Mouse (Mus musculus) erythroblast, adult 5-6 weeks (primary cell): ENCODE data around the gene R3hdm2. TPM values are rescaled to one million over a fixed set of nuclear protein-coding genes. Genes with fewer than 3 reads are reported as not detected.

Experiments used
- ATAC-seq: replicated peaks from 2 replicates; pipeline ENCODE4 v1.8.0; 2016; ENCODE audit warnings: moderate number of reproducible peaks, mild to moderate bottlenecking, moderate TSS enrichment, inconsistent platforms; ENCODE audit not compliant: poor library complexity, low FRiP score, severe bottlenecking
- total RNA-seq, 2 experiments: library from RNA; stranded (forward) in 1 of 2; stranded (reverse) in 1 of 2; fragments of 150-400 nt in 1 of 2; fragments of 200-764, 138-1000 nt in 1 of 2; gene quantifications; 2 replicates each; pipeline versions ENCODE4 v1.2.3 to v1.2.4; 2015 to 2017; ENCODE audit warnings: low replicate concordance in 2 of 2

Gene R3hdm2
- total RNA-seq (2015; ENCODE audit: low replicate concordance) (25.7 and 34.9 TPM in 2 replicates), total RNA-seq (2017; ENCODE audit: low replicate concordance) (17.7 and 18.3 TPM in 2 replicates)

DNA sequence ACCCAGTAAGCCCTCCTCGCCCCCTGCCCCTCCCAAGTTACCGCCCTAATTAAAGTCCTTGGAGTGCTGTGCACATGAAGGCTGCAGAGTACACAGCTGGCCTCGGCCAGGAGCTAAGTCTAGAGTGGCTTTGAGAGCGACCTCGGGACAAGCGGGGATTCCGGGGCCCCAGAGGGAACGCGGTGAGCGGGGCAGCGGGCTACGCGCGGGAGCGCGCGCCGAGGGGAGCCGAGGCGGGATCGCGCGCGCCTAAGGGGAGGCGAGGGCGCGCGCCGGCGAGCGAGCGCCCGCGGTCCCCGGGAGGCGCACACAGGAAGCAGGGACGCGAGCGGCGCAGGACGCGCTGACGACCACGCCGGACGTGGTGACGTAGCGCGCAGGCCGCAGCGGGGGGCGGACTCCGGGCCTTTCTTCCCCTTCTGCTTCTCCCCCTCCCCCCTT, at the start of gene R3hdm2:
Gene R3hdm2, plus strand, starts transcription at position 77 of the 441 bp plus-strand sequence.
- ATAC-seq, result peak; percentile 96

DNA sequence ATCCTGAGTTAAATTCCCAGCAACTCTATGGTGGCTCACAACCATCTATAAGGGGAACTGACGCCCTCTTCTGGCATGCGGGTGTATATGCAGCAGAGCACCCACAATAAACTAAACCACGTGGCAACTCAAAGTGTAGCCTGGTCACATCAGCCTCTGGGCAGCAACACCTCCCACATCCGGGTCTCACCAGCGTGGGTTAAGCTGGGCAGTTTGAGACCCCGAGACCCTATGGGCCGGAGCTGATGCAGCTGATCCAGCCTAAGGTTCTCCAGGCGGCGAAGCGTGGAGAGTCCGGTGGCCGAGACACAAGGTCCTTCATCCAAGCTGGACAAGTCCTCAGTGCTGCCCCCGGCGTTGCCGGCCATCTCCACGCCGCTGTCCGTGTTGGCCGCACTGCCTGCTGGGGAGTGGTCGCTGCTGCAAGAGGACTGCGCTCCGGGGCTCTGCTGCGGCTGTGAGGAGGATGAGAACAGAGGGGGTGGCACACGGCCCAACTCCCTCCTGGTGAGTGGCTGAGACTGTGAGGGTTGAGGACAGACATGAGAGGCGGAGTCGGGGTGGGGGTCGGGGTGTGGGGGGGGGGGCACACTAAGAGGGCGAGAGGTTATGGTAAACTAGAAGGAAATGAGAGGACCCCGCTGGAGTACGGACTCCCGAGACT, 47.8 kb upstream of the R3hdm2 start:
- no peak for ATAC-seq

DNA sequence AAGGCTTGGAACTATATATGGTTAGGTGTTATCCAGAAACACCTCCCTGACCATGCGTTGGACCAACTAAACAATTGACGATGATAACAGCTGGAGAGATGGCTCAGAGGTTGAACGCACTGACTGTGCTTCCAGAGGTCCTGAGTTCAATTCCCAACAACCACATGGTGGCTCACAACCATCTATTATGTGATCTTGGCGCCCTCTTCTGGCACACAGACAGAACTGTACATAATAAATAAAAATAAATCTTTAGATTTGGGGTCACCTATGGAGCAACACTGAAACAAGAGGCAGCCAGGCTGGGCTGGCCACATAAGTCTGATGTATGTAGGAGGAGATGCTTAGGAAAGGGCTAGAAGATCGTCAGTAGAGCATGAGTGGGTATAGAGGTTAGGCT, 47.0 kb upstream of the R3hdm2 start:
- no peak for ATAC-seq

DNA sequence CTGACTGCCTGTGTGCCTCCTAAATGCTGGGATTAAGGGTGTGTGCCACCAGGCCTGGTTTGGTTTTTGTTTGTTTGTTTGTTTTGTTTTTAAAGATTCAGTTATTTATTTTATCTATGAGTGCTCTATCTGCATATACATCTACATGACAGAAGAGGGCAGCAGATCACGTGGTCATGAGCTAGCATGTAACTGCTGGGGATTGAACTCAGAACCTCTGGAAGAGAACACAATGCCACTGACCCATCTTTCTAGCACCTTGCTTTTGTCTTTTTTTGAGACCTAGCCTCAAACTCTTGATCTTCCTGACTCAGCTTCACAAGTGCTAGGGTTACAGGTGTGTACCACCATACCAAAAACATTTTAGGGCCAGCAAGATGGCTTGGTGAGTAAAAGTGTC, 44.9 kb upstream of the R3hdm2 start:
- no peak for ATAC-seq

DNA sequence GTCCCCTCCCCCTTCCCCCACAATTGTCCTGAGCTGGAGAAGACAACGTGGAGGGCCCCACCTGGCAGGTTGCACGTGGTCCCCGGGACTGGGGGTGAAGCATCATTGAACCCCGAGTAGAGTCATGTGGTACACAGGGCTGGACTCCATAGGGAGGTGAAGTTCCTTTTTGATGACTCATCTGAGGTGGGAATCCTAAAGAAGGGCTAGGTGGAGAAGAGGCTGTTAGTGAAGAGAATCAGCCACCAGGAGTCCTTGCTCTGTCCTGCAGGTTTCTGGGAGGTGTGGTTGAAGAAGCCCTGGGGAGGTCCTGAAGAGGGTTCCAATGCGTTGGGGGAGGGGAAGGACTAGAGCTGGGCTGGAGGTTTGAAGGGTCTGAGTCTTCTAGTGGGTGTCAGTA, 43.2 kb upstream of the R3hdm2 start:
- no peak for ATAC-seq

DNA sequence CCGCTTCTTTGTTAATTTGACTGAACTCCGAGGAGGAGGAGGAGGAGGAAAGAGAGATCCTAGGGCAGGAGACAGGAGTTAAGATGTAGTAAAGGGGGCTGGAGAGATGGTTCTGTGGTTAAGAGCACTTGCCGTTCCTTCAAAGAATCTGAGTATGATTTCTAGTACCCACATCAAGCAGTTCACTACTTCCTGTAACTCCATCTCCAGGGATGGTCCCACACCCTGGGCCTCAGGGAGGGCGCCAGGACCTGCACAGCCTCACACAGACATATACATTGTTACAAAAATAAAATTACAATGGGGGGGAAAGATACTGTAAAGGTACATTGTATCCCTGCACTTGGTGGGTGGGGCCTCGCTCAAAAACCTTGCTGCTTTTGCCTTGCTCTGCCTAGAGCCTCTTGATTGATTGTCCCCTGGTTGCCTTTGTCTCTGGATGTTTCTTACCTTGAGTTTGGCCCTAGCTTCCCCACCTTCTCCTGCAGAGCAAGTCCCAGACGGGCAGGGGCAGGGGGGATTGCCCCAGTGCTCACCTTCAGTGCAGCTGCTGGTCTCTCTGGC, 42.5 kb upstream of the R3hdm2 start:
- no peak for ATAC-seq

DNA sequence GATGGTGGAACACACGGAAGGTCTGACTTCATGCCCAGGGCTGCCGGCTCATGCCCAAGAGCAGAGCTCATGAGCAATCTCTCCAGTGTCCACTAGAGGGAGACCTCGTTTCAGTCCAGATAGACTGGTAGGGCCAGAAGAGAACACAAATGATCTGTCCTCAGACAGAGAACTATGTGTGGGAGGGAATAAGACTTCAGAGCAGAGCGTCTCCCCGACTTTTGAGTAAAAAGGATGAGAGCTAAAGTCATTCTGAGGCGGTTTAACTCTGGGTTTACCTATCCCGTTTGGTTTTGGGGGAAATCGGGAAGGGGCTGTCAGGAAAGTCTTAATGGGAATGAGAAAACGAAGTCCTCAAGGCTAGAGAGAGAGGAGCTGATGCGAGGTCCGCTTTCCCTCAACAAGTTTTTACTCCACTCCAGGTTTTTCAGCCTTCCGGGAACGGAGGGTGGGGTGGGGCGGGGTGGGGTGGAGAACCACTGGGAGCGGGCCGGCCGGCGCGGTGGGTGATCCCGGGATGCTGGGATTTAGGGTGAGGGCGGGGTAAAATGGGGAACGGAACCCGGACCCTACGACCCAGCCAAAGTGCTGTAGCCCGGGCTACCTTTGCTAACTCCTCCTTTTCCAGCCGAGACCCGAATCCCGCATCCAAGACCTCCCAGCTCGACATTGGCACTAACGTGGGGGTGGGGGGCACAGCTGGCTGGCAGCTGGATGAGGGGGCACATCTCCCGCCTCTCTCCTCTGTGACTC, 41.0 kb upstream of the R3hdm2 start:
- ATAC-seq, result peak; percentile 84

DNA sequence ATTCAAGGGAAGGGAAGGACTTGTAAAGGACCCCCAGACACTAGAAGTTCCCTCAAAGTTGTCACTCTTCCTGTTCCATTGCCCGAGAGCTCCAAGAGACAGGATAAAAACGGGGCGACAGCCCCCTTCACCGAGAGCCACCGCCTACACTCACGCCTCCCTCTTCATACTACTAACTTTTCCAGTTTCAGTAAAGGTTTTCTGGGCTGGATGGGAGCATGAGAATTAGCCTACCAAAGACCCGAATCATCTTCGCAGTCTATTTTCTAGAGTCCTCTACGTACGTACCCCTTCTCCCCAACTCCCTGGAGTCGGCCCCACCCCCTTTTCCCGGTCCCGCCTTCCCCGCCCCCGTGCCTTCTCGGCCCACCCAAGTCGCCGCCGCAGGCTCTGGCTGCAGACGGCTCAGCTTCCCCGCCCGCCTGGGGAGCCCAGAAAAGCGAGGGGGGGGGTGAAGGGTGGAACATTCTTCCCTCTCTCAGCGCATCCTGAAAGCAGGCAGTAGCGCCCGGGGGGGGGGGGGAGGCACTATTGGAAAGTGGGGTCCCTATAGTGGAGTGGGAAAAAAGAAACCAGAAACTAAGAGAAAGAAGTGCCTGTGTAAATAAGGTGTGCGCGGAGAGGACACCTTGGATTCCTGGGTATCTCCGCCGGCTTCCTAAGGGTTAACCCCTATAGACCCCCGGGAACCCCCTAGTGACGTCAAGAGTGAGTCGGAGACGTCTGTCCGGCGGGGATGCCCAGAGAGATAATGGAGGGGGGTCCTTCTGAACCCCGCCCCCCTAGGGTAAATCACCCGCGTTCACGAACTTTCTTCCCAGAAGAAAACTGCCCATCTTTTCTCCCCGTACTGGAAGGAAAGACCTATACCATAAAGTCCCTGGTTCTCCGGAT, 40.2 kb upstream of the R3hdm2 start:
- ATAC-seq, result no peak

DNA sequence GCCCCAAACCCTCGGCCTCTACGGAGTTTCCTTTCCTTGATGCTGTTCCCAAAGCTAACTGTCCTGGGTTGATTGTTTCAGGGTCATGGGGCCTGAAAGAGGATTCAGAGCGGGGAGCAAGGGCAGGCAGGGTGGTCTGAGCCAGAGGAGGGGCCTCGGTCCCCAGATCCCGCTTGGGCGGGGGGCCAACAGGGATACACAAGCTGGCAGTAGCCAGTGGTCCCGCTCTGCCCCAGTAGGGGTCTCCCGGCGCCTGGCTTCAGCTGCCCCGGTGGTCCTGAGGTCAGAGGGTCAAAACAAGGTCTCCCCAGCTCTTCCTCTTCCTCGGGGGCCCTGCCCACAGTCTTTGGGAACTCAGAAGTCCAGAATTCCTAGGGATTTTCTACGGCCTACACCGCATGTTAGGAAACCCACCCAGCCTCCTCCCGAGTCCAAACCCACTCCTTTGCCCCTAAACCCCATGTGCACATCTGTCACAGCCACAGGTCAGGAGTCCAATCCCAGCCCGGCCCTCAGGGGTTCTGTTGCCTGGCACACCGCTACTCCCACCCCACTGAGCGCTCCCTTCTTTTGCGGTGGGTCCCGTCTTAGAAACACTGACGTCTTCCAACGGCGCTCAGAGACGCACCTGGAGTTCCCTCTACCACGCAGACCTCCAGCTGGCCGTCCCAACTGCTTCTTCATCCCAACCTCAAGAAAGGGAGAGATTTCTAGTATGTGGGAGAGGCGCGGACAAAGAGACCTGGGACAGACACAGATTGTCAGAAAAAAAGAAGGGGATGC, 39.4 kb upstream of the R3hdm2 start:
- ATAC-seq, result no peak

DNA sequence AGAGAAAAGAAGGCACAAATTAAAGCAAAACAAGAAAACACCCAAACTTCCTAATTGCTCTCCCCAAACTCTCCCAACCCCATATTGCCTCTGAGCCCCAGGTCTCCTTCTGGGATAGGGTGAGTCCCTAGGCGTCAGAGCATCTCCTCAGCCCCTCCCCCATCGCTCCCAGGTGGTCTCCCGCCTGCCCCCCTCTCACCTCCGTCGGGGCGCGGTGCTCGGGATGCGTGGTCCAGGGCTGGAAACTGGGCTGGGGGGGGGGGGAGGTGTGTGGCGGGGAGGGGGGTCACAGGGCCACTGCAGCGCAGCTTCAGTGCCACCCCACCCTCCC, 38.8 kb upstream of the R3hdm2 start:
- ATAC-seq, result no peak

DNA sequence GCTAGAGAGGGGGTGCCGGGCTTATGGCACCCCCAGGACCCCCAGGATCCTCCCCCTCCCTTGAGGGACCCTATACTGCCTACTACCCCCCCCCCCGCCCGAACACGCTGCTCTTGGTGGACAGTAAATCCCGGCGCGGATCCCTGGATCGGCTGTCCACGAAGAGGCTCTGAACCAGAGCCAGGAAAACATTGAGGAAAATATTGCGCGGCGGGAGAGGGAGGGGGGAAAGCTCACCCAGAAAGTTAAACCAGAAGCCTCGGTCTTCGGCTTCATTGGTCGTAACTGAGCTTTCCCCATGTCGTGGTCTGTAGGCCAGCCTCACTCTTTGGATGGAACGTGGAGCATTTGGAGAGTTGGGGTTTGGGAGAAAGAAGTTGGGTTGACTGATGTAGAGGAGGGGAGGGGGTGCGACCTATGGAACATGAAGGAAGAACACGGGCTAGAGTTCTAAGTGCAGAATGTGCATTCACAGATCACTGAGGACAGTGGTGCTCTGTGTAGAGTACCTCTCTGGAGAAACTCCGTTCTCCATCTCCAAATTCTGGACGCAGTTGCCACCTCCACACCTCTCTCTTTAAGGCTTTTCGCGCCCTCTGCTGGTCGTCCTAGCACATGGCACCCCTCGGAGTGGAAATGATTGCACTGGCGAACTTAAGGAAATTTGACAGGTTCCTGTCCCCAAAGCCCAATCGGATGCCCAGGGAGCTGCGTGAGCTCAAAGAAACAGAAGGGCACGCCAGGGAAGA, 38.1 kb upstream of the R3hdm2 start, which contains the start of gene Gli1:
Gene Gli1, minus strand, starts transcription at position 84 of the 749 bp plus-strand sequence.
- ATAC-seq, result peak; percentile 74

DNA sequence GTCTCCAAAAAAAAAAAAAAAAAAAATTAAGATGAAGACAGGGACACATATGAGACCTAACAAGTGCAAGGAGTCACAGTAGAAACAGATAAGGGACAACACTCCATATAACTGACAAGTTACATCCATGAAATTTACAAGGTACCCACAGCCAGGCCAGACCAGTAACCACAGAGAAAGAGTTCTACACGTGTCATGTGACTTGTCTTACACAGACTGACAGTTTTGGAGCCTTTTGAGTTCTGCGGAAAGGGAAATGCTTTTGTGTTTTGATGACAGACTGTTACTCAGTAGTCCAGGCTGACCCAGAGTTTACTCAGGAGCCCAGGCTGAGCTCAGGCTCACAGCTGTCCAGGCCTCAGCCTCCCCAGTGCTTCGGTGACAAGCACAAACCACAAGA, 37.1 kb upstream of the R3hdm2 start:
- ATAC-seq, result no peak

DNA sequence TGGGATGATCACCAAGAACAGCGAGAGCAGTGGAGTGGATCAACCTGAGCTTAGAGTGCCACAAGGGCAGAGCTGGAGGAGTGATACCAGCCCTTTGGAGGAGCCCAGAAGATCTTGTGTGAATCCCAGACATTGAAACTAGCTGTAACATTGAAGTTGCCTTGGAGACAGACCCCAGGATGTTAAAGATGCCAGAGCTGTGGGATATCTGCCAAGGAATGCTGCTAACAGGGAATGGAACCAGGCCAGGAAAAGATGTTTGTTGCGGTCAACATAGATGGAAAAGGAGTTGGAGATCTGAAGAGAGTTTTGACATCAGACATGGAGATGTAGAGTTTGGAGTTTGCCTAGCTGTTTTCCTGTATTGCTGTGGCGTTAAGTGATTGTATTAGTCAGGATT, 34.0 kb upstream of the R3hdm2 start:
- no peak for ATAC-seq

DNA sequence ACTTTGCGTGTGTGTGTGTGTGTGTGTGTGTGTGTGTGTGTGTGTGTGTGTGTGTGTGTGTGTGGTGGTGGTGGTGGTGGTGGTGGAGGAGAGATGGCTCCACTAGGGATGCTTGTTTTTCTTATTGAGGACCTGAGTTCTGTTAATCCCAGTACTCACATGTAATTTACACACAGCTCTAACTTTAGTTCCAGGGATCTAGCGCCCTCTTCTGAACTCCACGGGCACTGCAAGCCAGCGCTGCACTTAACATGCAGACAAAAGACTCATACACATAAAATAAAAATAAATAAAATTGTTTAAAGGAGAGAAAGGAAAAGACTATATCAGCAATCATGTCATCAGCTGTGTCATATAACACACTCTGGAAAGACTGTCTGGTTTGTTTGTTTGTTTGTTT, 31.2 kb upstream of the R3hdm2 start:
- ATAC-seq, result no peak

DNA sequence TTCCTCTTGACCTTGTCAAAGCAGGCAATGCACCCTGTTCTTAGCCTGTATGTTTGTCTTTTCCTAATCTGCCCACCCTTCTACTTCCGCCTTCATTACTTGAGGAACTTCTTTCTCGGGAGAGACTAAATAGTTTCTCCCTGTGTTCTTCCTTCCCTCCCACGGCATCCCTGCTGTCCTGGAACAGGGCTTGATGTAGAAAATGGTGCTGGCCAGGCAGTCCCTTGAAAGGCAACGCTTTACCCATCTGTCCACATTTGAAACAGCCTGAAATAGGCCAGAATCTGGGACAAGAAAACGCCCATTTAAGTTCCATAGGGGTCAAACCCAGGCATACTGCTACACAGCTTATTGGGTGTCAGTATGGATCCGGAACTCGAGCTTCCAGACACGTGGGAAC, 30.3 kb upstream of the R3hdm2 start:
- no peak for ATAC-seq

DNA sequence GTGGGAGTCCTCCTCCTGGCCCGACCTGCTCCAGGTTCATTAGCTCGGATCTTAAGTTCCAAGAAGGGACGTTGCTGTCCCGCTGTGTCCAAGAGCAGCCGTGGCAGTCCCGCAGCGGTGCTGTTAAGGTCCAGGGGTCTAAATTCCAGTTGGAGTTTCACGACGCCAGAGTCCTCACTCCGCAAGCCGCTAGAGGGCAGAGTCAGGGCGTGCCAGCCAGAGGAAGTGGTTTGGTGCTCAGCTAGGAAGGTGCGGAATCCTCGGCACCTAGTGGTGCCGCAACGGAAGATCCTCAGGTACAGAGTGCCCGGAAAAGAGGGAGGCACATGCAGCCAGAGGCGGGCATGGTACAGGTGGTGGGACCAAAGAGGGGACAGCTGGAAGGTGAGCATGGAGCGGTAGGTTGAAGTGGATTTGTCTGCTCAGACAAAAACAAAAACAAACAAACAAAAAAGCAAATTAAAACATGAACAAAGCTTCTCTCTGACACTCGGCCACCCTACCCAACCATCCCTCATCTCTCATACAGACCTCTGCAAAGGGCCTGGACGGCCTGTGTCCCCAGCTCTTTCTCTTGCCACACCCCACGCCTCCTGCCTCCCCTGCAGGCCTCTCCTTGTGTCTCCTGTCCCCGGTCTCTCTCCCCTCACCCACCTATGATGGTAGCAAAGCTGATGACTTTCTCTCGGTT, 29.4 kb upstream of the R3hdm2 start:
- peak; percentile 46; the same call in 1 of the 2 replicates for ATAC-seq

DNA sequence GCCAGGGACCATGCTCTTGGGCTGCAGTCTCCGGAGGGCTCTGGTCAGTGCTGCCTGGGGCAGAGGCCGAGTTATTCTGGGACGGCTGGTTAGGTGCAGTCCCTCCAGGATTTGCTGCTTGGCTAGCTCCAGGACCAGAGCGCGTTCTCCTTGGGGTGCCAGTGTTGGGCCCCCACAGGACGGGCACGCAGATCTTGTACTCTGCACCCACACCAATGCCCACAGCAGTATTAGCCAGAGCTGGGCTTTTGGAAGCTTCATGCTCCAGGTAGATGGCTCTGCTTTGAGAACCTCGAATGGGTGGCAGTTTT, 28.9 kb upstream of the R3hdm2 start:
- ATAC-seq, result no peak

DNA sequence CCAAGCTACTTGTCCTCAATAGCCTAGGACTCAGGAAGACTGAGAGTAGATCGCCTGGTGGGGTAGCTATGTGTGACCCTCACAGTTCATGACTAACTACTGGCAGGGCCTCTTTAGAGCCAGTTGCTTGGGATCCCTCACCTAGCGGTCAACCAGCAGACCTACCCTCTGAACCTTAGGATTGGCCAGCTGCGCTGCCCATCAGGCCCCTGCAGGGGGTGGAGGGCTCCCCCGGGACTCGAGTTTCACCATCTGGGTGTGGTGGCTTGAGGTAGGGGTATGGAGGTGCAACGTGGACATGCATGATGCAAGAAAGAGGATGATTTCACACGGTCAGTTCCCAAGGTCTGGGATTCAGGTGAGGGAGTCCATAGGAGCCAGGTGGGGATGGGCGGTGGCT, 28.4 kb upstream of the R3hdm2 start:
- ATAC-seq, result no peak
